Mouse (Mus musculus): ENCODE data around the gene Nrg4. TPM values are rescaled to one million over a fixed set of nuclear protein-coding genes. Genes with fewer than 3 reads are reported as not detected.
A peak's percentile ranks its signal among the peaks of the same experiment; 100 is the strongest.

Nrg4 gene
- polyA plus RNA-seq, 1 experiment = 11.4 TPM

GRCm38 (mm10) chr9:55231544-55231943 is 95.1 kb downstream of the Nrg4 start:
- WGBS = 50% methylated on average over 6 of the region's 6 CpGs
- H3K4me3 ChIP-seq (ENCODE audit: insufficient read depth, low read depth, low read length) = no peak overlapping the region
- no peak for TF ChIP-seq POLR2A (IDR thresholded peaks at IDR 0.05; ENCODE audit: low read depth, low read length)
- peak; percentile 86 for TF ChIP-seq CTCF (conservative IDR thresholded peaks at IDR 0.05; ENCODE audit: insufficient read depth, insufficient read length, low read depth, low read length)
- DNase-seq = peak; percentile 75
- no peaks in the 10 kb centered on the region for H3K36me3 ChIP-seq (ENCODE audit: control insufficient read depth, insufficient read depth, low read length)
- H3K27me3 ChIP-seq (replicated peaks; ENCODE audit: control insufficient read depth, insufficient read depth, low read length) = no peaks in the 10 kb centered on the region
- H3K4me1 ChIP-seq (ENCODE audit: control insufficient read depth, insufficient read depth, low read length) = peaks cover 9% of the 10 kb centered on the region; the same call in 1 of the 2 replicates
- H3K27ac ChIP-seq (ENCODE audit: insufficient read depth, low read depth, low read length) = no peak overlapping the region

GRCm38 (mm10) chr9:55229010-55229409 is 97.6 kb downstream of the Nrg4 start:
- H3K4me1 ChIP-seq (ENCODE audit: control insufficient read depth, insufficient read depth, low read length) = peaks cover 11% of the 10 kb centered on the region; the same call in 1 of the 2 replicates
- TF ChIP-seq CTCF (conservative IDR thresholded peaks at IDR 0.05; ENCODE audit: insufficient read depth, insufficient read length, low read depth, low read length) (0 out of 2 replicates have a peak, but pooled peaks have one; percentile 14), POLR2A (IDR thresholded peaks at IDR 0.05; ENCODE audit: low read depth, low read length) (no peak)
- WGBS = 67% methylated on average over 10 of the region's 10 CpGs
- no peak for DNase-seq
- no peak overlapping the region for H3K4me3 ChIP-seq (ENCODE audit: insufficient read depth, low read depth, low read length)
- H3K27ac ChIP-seq (ENCODE audit: insufficient read depth, low read depth, low read length) = no peak overlapping the region
- H3K36me3 ChIP-seq (ENCODE audit: control insufficient read depth, insufficient read depth, low read length) = peaks cover 2% of the 10 kb centered on the region; the same call in 1 of the 2 replicates
- no peaks in the 10 kb centered on the region for H3K27me3 ChIP-seq (replicated peaks; ENCODE audit: control insufficient read depth, insufficient read depth, low read length)

GRCm38 (mm10) chr9:55228149-55228548 is 98.5 kb downstream of the Nrg4 start:
- H3K4me3 ChIP-seq (ENCODE audit: insufficient read depth, low read depth, low read length) = no peak overlapping the region
- H3K27me3 ChIP-seq (replicated peaks; ENCODE audit: control insufficient read depth, insufficient read depth, low read length) = no peaks in the 10 kb centered on the region
- WGBS = 64% methylated on average over 4 of the region's 4 CpGs
- peaks cover 2% of the 10 kb centered on the region; the same call in 1 of the 2 replicates for H3K36me3 ChIP-seq (ENCODE audit: control insufficient read depth, insufficient read depth, low read length)
- peak; percentile 50 for DNase-seq
- H3K27ac ChIP-seq (ENCODE audit: insufficient read depth, low read depth, low read length) = no peak overlapping the region
- TF ChIP-seq CTCF (conservative IDR thresholded peaks at IDR 0.05; ENCODE audit: insufficient read depth, insufficient read length, low read depth, low read length) (no peak), POLR2A (IDR thresholded peaks at IDR 0.05; ENCODE audit: low read depth, low read length) (no peak)
- H3K4me1 ChIP-seq (ENCODE audit: control insufficient read depth, insufficient read depth, low read length) = peaks cover 9% of the 10 kb centered on the region; the same call in 1 of the 2 replicates

GRCm38 (mm10) chr9:55226251-55226650 is 100.4 kb downstream of the Nrg4 start:
- WGBS = 94% methylated on average over 3 of the region's 3 CpGs
- H3K27me3 ChIP-seq (replicated peaks; ENCODE audit: control insufficient read depth, insufficient read depth, low read length) = no peaks in the 10 kb centered on the region
- no peak overlapping the region for H3K27ac ChIP-seq (ENCODE audit: insufficient read depth, low read depth, low read length)
- TF ChIP-seq POLR2A (IDR thresholded peaks at IDR 0.05; ENCODE audit: low read depth, low read length) (no peak), CTCF (conservative IDR thresholded peaks at IDR 0.05; ENCODE audit: insufficient read depth, insufficient read length, low read depth, low read length) (no peak)
- no peak overlapping the region for H3K4me3 ChIP-seq (ENCODE audit: insufficient read depth, low read depth, low read length)
- H3K36me3 ChIP-seq (ENCODE audit: control insufficient read depth, insufficient read depth, low read length) = peaks cover 4% of the 10 kb centered on the region
- no peak for DNase-seq
- 0 out of 2 replicates have a peak, but pooled peaks cover 2% of the 10 kb centered on the region for H3K4me1 ChIP-seq (ENCODE audit: control insufficient read depth, insufficient read depth, low read length)

GRCm38 (mm10) chr9:55225165-55225737 is 101.4 kb downstream of the Nrg4 start:
- no peaks in the 10 kb centered on the region for H3K27me3 ChIP-seq (replicated peaks; ENCODE audit: control insufficient read depth, insufficient read depth, low read length)
- DNase-seq = peak; percentile 51
- H3K36me3 ChIP-seq (ENCODE audit: control insufficient read depth, insufficient read depth, low read length) = peaks cover 4% of the 10 kb centered on the region
- peak overlapping the region; percentile 66; the same call in 1 of the 2 replicates for H3K27ac ChIP-seq (ENCODE audit: insufficient read depth, low read depth, low read length)
- TF ChIP-seq CTCF (conservative IDR thresholded peaks at IDR 0.05; ENCODE audit: insufficient read depth, insufficient read length, low read depth, low read length) (no peak), POLR2A (IDR thresholded peaks at IDR 0.05; ENCODE audit: low read depth, low read length) (no peak)
- H3K4me1 ChIP-seq (ENCODE audit: control insufficient read depth, insufficient read depth, low read length) = 0 out of 2 replicates have a peak, but pooled peaks cover 2% of the 10 kb centered on the region
- 84% methylated on average over 7 of the region's 7 CpGs for WGBS
- H3K4me3 ChIP-seq (ENCODE audit: insufficient read depth, low read depth, low read length) = no peak overlapping the region

- Histone ChIP-seq H3K4me3 (ENCODE audit: insufficient read depth, low read depth, low read length) (no peak overlapping the region), H3K27ac (ENCODE audit: insufficient read depth, low read depth, low read length) (no peak overlapping the region), H3K4me1 (ENCODE audit: control insufficient read depth, insufficient read depth, low read length) (peaks cover 9% of the 10 kb centered on the region; the same call in 1 of the 2 replicates), H3K36me3 (ENCODE audit: control insufficient read depth, insufficient read depth, low read length) (peaks cover 14% of the 10 kb centered on the region; the same call in 1 of the 2 replicates), H3K27me3 (replicated peaks; ENCODE audit: control insufficient read depth, insufficient read depth, low read length) (no peaks in the 10 kb centered on the region)
- TF ChIP-seq CTCF (conservative IDR thresholded peaks at IDR 0.05; ENCODE audit: insufficient read depth, insufficient read length, low read depth, low read length) (no peak), POLR2A (IDR thresholded peaks at IDR 0.05; ENCODE audit: low read depth, low read length) (no peak)
- DNase-seq = no peak
- 78% methylated on average over 3 of the region's 3 CpGs for WGBS
Observed at GRCm38 (mm10) chr9:55217381-55217780, 109.3 kb downstream of the Nrg4 start.

GRCm38 (mm10) chr9:55216078-55216477 is 110.6 kb downstream of the Nrg4 start:
- 81% methylated on average over 2 of the region's 2 CpGs for WGBS

More at GRCm38 (mm10) chr9:55216078-55216477, 110.6 kb downstream of the Nrg4 start:
- no peaks in the 10 kb centered on the region for H3K27me3 ChIP-seq (replicated peaks; ENCODE audit: control insufficient read depth, insufficient read depth, low read length)
- no peak overlapping the region for H3K27ac ChIP-seq (ENCODE audit: insufficient read depth, low read depth, low read length)
- TF ChIP-seq POLR2A (IDR thresholded peaks at IDR 0.05; ENCODE audit: low read depth, low read length) = no peak
- no peak for TF ChIP-seq CTCF (conservative IDR thresholded peaks at IDR 0.05; ENCODE audit: insufficient read depth, insufficient read length, low read depth, low read length)
- peaks cover 13% of the 10 kb centered on the region; the same call in 1 of the 2 replicates for H3K4me1 ChIP-seq (ENCODE audit: control insufficient read depth, insufficient read depth, low read length)
- H3K4me3 ChIP-seq (ENCODE audit: insufficient read depth, low read depth, low read length) = no peak overlapping the region
- no peak for DNase-seq
- H3K36me3 ChIP-seq (ENCODE audit: control insufficient read depth, insufficient read depth, low read length) = peaks cover 11% of the 10 kb centered on the region; the same call in 1 of the 2 replicates

Data from kidney, adult 2 months (tissue).